Mouse (Mus musculus) bone marrow macrophage, adult 2 months (primary cell): ENCODE data around the gene Bhlha15.

Source experiments
- CTCF ChIP-seq: IDR thresholded peaks from 2 replicates; pipeline ENCODE4 v1.5.1; 2012; ENCODE audit warnings: low read depth, mild to moderate bottlenecking, low read length, moderate library complexity
- POLR2A ChIP-seq: IDR thresholded peaks from 2 replicates; pipeline ENCODE4 v1.6.1; 2012; ENCODE audit warnings: mild to moderate bottlenecking, low read depth, low read length, borderline replicate concordance

- no peak for TF ChIP-seq POLR2A
- no peak for TF ChIP-seq CTCF
These were observed 34.1 kb downstream of the Bhlha15 start for GRCm38 (mm10) chr5:144223899-144224816.
